Mouse (Mus musculus): ENCODE measurements at regions not wholly inside any gene's neighbourhood (a gene's known extent, or its start where the extent isn't known, plus 50 kb on each side); places are given as distances from the start of the nearest gene placed in this dataset.

- TF ChIP-seq EP300 (IDR thresholded peaks at IDR 0.05; ENCODE audit: low read depth), result no peak
- TF ChIP-seq CTCF (IDR thresholded peaks at IDR 0.05; ENCODE audit: low read depth), result no peak
Measured at GRCm38 (mm10) chr3:130894168-130894814, 164.1 kb upstream of the Rpl34 start.

Measured in liver, embryonic 14.5 days (tissue).